ENCODE assay signal across 8 mouse cellular contexts in the genomic region with DNA sequence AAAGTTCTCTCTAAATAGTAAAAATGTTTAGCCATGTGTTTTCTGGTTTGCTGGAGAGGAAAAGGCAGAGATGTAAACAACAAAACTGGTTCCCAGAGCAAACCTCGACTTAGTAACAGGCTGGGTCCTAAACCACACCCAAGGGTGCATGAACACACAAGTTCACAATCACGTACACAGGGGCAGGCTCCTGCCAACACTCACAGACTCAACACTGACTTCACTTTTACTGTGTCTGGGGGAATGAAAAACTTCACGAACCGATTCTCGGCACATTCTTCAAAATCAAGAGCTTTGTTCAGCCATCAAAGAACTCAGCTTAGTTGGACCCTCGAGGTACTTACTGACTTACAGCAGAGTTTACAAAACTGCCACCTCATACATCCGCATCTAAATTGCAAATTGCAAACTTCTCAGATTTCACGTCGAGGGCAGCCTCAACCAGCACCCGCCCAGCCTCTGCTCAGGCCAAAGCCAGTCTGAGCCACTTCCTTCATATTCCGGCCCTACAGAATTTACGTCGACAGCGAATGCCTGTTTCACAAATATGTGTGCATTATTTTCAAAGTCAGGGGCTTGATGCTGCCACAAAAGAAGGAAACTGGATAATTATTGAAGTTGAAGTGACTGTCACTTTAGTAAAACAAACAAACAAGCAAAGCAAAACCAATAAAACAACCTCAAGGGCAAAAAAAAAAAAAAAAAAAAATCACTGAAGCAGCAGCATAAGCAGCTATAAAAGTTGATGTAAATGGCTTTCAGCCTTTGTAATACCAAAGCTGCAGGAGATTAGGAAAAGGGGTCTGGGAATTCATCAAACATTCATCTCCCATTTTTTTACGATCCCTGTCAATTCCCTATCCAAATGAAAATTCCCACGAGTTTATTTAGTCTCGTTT. TPM values are rescaled to one million over a fixed set of nuclear protein-coding genes. Genes with fewer than 3 reads are reported as not detected.
DNase-seq lines count a peak whose midpoint lies in the region; ATAC-seq and TF ChIP-seq lines count a peak whose summit lies in the region.

No protein-coding gene starts in this region.

- TF ChIP-seq CTCF in liver, adult 2 months (IDR thresholded peaks at IDR 0.05; ENCODE audit: low read depth, low read length) = no peak

- no peaks in the 10 kb centered on the region for H3K36me3 ChIP-seq in embryonic facial prominence, embryonic 15.5 days
- no peaks in the 10 kb centered on the region for H3K36me3 ChIP-seq in hindbrain, embryonic 13.5 days
- no peaks in the 10 kb centered on the region; the same call in 1 of the 2 replicates for H3K36me3 ChIP-seq in liver, adult 2 months (ENCODE audit: control insufficient read depth, insufficient read depth, low read length)
- H3K36me3 ChIP-seq in myocyte (ENCODE audit: control insufficient read depth, insufficient read depth) = no peaks in the 10 kb centered on the region

- no peak for TF ChIP-seq POLR2A in liver, adult 2 months (IDR thresholded peaks at IDR 0.05; ENCODE audit: extremely low read depth, insufficient read depth, low read length)
- no peak for TF ChIP-seq POLR2A in myocyte (IDR thresholded peaks at IDR 0.05; ENCODE audit: insufficient read length, low read depth)

- ATAC-seq in embryonic facial prominence, embryonic 15.5 days (ENCODE audit: insufficient number of reproducible peaks, low FRiP score, low TSS enrichment, low read depth) = no peak
- no peak for ATAC-seq in hindbrain, embryonic 13.5 days (ENCODE audit: low FRiP score)

- peaks cover 25% of the 10 kb centered on the region; the same call in 1 of the 2 replicates for H3K79me2 ChIP-seq in liver, adult 2 months (ENCODE audit: control insufficient read depth, insufficient read depth, low read length)
- peaks cover 54% of the 10 kb centered on the region for H3K79me2 ChIP-seq in myocyte (ENCODE audit: control insufficient read depth, insufficient read depth)

- H3K4me3 ChIP-seq in embryonic facial prominence, embryonic 15.5 days (replicated peaks) = peak overlapping the region; percentile 84
- peak overlapping the region; percentile 81 for H3K4me3 ChIP-seq in hindbrain, embryonic 13.5 days
- H3K4me3 ChIP-seq in liver, adult 2 months (ENCODE audit: insufficient read depth, low read depth, low read length) = peak overlapping the region; percentile 80
- H3K4me3 ChIP-seq in myocyte = peak overlapping the region; percentile 79

- 3% methylated on average over 17 of the region's 17 CpGs for WGBS in embryonic facial prominence, embryonic 15.5 days
- 14% methylated on average over 17 of the region's 17 CpGs for WGBS in hindbrain, embryonic 13.5 days
- 9% methylated on average over 17 of the region's 17 CpGs for WGBS in liver, adult 2 months

- H3K27me3 ChIP-seq in embryonic facial prominence, embryonic 15.5 days = no peaks in the 10 kb centered on the region
- H3K27me3 ChIP-seq in hindbrain, embryonic 13.5 days = peaks cover 8% of the 10 kb centered on the region; the same call in 1 of the 2 replicates
- H3K27me3 ChIP-seq in liver, adult 2 months (ENCODE audit: control insufficient read depth, insufficient read depth, low read length) = no peaks in the 10 kb centered on the region
- H3K27me3 ChIP-seq in myocyte (ENCODE audit: control insufficient read depth, insufficient read depth, insufficient read length) = no peaks in the 10 kb centered on the region

- peak overlapping the region; percentile 81 for H3K4me2 ChIP-seq in embryonic facial prominence, embryonic 15.5 days (replicated peaks)
- peak overlapping the region; percentile 86 for H3K4me2 ChIP-seq in hindbrain, embryonic 13.5 days
- peak overlapping the region; percentile 64 for H3K4me2 ChIP-seq in myocyte (ENCODE audit: low read depth)

- peak overlapping the region; percentile 90 for H3K27ac ChIP-seq in embryonic facial prominence, embryonic 15.5 days (replicated peaks)
- H3K27ac ChIP-seq in hindbrain, embryonic 13.5 days = no peak overlapping the region
- H3K27ac ChIP-seq in liver, adult 2 months (replicated peaks; ENCODE audit: insufficient read depth, low read depth, low read length) = peak overlapping the region; percentile 30; the same call in 1 of the 2 replicates

- H3K4me1 ChIP-seq in embryonic facial prominence, embryonic 15.5 days = peaks cover 17% of the 10 kb centered on the region
- peaks cover 16% of the 10 kb centered on the region; the same call in 1 of the 2 replicates for H3K4me1 ChIP-seq in hindbrain, embryonic 13.5 days (replicated peaks)
- H3K4me1 ChIP-seq in liver, adult 2 months (ENCODE audit: control insufficient read depth, insufficient read depth, low read length) = peaks cover 15% of the 10 kb centered on the region

- peak; percentile 47 for DNase-seq in urinary bladder, postnatal 14 days (ENCODE audit: low spot score)
- no peak for DNase-seq in urinary bladder, postnatal 10 days (ENCODE audit: low spot score)
- DNase-seq in liver, adult 2 months (ENCODE audit: extremely low read depth, low read depth, low spot score) = peak; percentile 35
- DNase-seq in cerebellum, adult 11-12 months = no peak
- no peak for DNase-seq in left cerebral cortex, adult 9 months (ENCODE audit: low spot score in 2 of 2)

- H3K9me3 ChIP-seq in embryonic facial prominence, embryonic 15.5 days (replicated peaks) = no peaks in the 10 kb centered on the region
- no peaks in the 10 kb centered on the region for H3K9me3 ChIP-seq in hindbrain, embryonic 13.5 days

- peak overlapping the region; percentile 27 for H3ac ChIP-seq in myocyte (ENCODE audit: control insufficient read depth, insufficient read length)

- H3K9ac ChIP-seq in embryonic facial prominence, embryonic 15.5 days = peak overlapping the region; percentile 56; the same call in 1 of the 2 replicates
- H3K9ac ChIP-seq in hindbrain, embryonic 13.5 days = peak overlapping the region; percentile 81
- peak overlapping the region; percentile 73 for H3K9ac ChIP-seq in liver, adult 2 months (ENCODE audit: low read depth, low read length)

TF ChIP-seq in myocyte, 11 proteins besides CTCF, POLR2A, EP300 and RAD21:
- TF ChIP-seq CEBPB (IDR thresholded peaks at IDR 0.05; ENCODE audit: insufficient read depth, poor library complexity, severe bottlenecking) = no peak
- TF ChIP-seq MYOG (IDR thresholded peaks at IDR 0.05; ENCODE audit: control insufficient read depth in 1 of 3, insufficient read depth in 1 of 3, insufficient read length in 2 of 3, low read depth in 2 of 3) = no peak
- TF ChIP-seq MAX (IDR thresholded peaks at IDR 0.05; ENCODE audit: low read depth) = no peak
- TF ChIP-seq REST (IDR thresholded peaks at IDR 0.05; ENCODE audit: insufficient read depth, insufficient read length) = no peak
- TF ChIP-seq E2F4 (IDR thresholded peaks at IDR 0.05; ENCODE audit: insufficient read depth) = no peak
- peak; percentile 30 for TF ChIP-seq POLR2AphosphoS2 (IDR thresholded peaks at IDR 0.05; ENCODE audit: insufficient read length, low read depth)
- TF ChIP-seq MYOD1 (IDR thresholded peaks at IDR 0.05; ENCODE audit: control insufficient read depth in 1 of 3, insufficient read length in 2 of 3, low read depth in 2 of 3) = no peak
- no peak for TF ChIP-seq SRF (IDR thresholded peaks at IDR 0.05; ENCODE audit: control insufficient read depth, insufficient read length, low read depth)

RNA-seq across cellular contexts. Expression of gene Ostf1, which starts 1.2 kb away (rescaled TPM):
- 124 and 125 TPM in 2 replicates for polyA plus RNA-seq in embryonic facial prominence, embryonic 15.5 days (2015; fragmentation: Nextera tagmentation; extraction: Ambion mirVana)
- 45.9 and 54.5 TPM in 2 replicates for polyA plus RNA-seq in hindbrain, embryonic 13.5 days (2015; fragmentation: Nextera tagmentation; extraction: Ambion mirVana)
- total RNA-seq in liver, adult 2 months (2014; rRNA removed) = 42.5 and 53.0 TPM in 2 replicates
- polyA plus RNA-seq in liver, adult 2 months (2012; rRNA removed) = 26.5 and 29.6 TPM in 2 replicates
- polyA plus RNA-seq in myocyte (2012; fragmentation: generic; extraction: Trizol) = 119 TPM

RNA-seq across cellular contexts. Expression of gene Nmrk1, which starts 1.3 kb away (rescaled TPM):
- polyA plus RNA-seq in embryonic facial prominence, embryonic 15.5 days (2015; fragmentation: Nextera tagmentation; extraction: Ambion mirVana) = 20.0 and 21.0 TPM in 2 replicates
- polyA plus RNA-seq in hindbrain, embryonic 13.5 days (2015; fragmentation: Nextera tagmentation; extraction: Ambion mirVana) = 8.5 and 9.8 TPM in 2 replicates
- total RNA-seq in liver, adult 2 months (2014; rRNA removed) = 32.2 and 47.4 TPM in 2 replicates
- 12.6 and 21.9 TPM in 2 replicates for polyA plus RNA-seq in liver, adult 2 months (2012; rRNA removed)
- 2.0 TPM for polyA plus RNA-seq in myocyte (2012; fragmentation: generic; extraction: Trizol)

RNA-seq across cellular contexts. Expression of gene Carnmt1, which starts 40.1 kb away (rescaled TPM):
- 32.3 and 36.5 TPM in 2 replicates for polyA plus RNA-seq in embryonic facial prominence, embryonic 15.5 days (2015; fragmentation: Nextera tagmentation; extraction: Ambion mirVana)
- polyA plus RNA-seq in hindbrain, embryonic 13.5 days (2015; fragmentation: Nextera tagmentation; extraction: Ambion mirVana) = 15.2 and 15.8 TPM in 2 replicates
- 10.9 and 11.9 TPM in 2 replicates for total RNA-seq in liver, adult 2 months (2014; rRNA removed)
- 4.7 and 5.4 TPM in 2 replicates for polyA plus RNA-seq in liver, adult 2 months (2012; rRNA removed)
- 6.1 TPM for polyA plus RNA-seq in myocyte (2012; fragmentation: generic; extraction: Trizol)

Comparison
In these comparisons a context has a peak if more than half of its experiments do, and no peak if none do; other contexts are left out.
1. DNase-seq: peak in urinary bladder, postnatal 14 days (single experiment) and liver, adult 2 months (single experiment); none in urinary bladder, postnatal 10 days (single experiment), cerebellum, adult 11-12 months (single experiment) and left cerebral cortex, adult 9 months (0 of 2).
2. Peak in every context shown above with its lines, with median percentiles within 50 percentile points of each other: H3K4me2 ChIP-seq, H3K4me3 ChIP-seq and H3K9ac ChIP-seq.